Mouse (Mus musculus) C2C12 (cell line): ENCODE measurements around the gene Fam117a.

ENCODE experiments used
- CEBPB ChIP-seq: IDR thresholded peaks from one replicate; pipeline ENCODE4 v1.6.1; 2011; ENCODE audit warnings: low read depth, mild to moderate bottlenecking, control low read depth, moderate library complexity
- CTCF ChIP-seq: IDR thresholded peaks from one replicate; pipeline ENCODE4 v1.5.1; 2011; ENCODE audit not compliant: control insufficient read depth, insufficient read depth, insufficient read length
- MAX ChIP-seq: IDR thresholded peaks from one replicate; pipeline ENCODE4 v1.6.1; 2011; ENCODE audit warnings: mild to moderate bottlenecking, control low read depth
- MYOD1 ChIP-seq: IDR thresholded peaks from one replicate; pipeline ENCODE4 v1.6.1; 2011; ENCODE audit warnings: low read depth; ENCODE audit not compliant: control insufficient read depth, insufficient read length
- MYOG ChIP-seq: IDR thresholded peaks from one replicate; pipeline ENCODE4 v1.6.1; 2011; ENCODE audit not compliant: control insufficient read depth, insufficient read length; ENCODE audit errors: extremely low read depth
- USF1 ChIP-seq: IDR thresholded peaks from one replicate; pipeline ENCODE4 v1.6.1; 2011; ENCODE audit warnings: low read depth, mild to moderate bottlenecking, control low read depth, moderate library complexity

DNA sequence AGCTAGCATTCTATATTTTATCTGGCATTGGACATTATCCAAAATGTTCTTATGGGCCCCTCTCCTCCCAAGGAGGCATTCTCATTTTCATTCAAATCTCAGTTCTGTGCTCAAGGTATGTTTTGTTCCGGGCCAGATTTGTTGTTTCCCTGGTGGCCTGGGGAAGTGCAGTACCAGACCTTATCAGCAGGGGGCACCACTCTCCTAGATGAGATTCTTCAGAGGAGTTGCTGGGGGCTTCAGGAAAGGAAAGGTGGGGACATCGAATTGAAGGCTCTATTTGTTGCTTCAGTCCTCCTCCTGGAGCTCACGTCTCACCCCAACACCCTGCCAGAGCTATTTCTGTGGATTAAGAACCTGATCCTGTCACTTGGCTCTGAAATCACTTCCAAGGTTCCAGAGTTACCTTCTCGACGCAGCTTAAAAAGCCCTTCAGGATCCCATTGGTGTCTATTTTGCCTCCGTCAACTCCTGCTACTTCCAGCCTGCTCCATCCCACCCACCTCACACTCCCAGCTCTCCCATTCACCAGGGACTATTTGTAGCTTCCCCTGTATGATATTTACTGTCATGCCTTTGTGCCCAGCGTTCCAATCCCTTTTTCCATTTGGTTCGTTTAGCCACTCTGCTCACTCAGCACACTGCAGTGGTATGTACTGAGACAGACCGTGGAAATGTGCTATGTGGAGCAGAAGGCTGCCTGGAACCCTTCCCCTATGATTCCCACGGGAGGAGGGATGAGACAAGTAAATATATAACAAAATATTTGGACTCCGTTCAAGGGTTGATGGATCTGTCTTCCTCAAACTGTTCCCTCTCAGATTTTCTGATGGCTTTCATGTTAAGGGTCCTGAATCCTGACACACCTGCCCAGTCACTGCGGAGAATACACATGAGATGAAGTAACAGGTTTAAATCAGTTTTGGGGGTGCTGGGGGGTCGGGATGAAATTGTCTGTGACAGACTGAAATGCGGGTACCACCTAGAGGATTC lies 61.3 kb downstream of the Fam117a start:
- TF ChIP-seq CTCF (no peak), USF1 (no peak), MAX (no peak), MYOG (no peak), CEBPB (no peak), MYOD1 (no peak)
